Mouse (Mus musculus) heart, embryonic 14.5 days (tissue): ENCODE data around the gene Plaur. TPM values are rescaled to one million over a fixed set of nuclear protein-coding genes. Genes with fewer than 3 reads are reported as not detected.

ENCODE experiments used
- ATAC-seq: fragments of 200-750 bp; cut with Nextera tagmentation; 2 replicates; pipeline ENCODE4 v1.8.0; 2017; ENCODE audit warnings: low read depth, moderate TSS enrichment; ENCODE audit not compliant: insufficient number of reproducible peaks, insufficient read depth, low FRiP score
- H3K27ac ChIP-seq, 2 experiments: fragments of 200-500 bp in 1 of 2; fragments of 300-500 bp in 1 of 2; sonication (generic) in 1 of 2; replicated peaks in 1 of 2; 2 replicates each; pipeline ENCODE4 v1.5.1; 2012 to 2014; ENCODE audit warnings: low read depth in 2 of 2, low read length in 2 of 2, control low read depth in 1 of 2, mild to moderate bottlenecking in 1 of 2, mixed read lengths in 1 of 2; ENCODE audit not compliant: control insufficient read depth in 1 of 2, insufficient read depth in 1 of 2
- H3K27me3 ChIP-seq: fragments of 300-500 bp; sonication (generic); 2 replicates; pipeline ENCODE4 v1.6.1; 2014; ENCODE audit warnings: mild to moderate bottlenecking, low read length, control low read depth; ENCODE audit not compliant: control insufficient read depth, insufficient read depth
- H3K36me3 ChIP-seq: fragments of 300-500 bp; sonication (generic); 2 replicates; pipeline ENCODE4 v1.6.1; 2014; ENCODE audit warnings: mild to moderate bottlenecking, control low read depth, low read length, mixed read lengths; ENCODE audit not compliant: control insufficient read depth, insufficient read depth
- H3K4me1 ChIP-seq, 2 experiments: fragments of 200-500 bp in 1 of 2; fragments of 300-500 bp in 1 of 2; sonication (generic) in 1 of 2; 2 replicates each; pipeline ENCODE4 v1.6.1; 2012 to 2014; ENCODE audit warnings: low read length in 2 of 2, control low read depth in 1 of 2, mixed read lengths in 1 of 2; ENCODE audit not compliant: control insufficient read depth in 2 of 2, insufficient read depth in 2 of 2
- H3K4me2 ChIP-seq: fragments of 300-500 bp; sonication (generic); 2 replicates; pipeline ENCODE4 v1.6.1; 2014; ENCODE audit warnings: mild to moderate bottlenecking, low read length
- H3K4me3 ChIP-seq, 2 experiments: fragments of 200-500 bp in 1 of 2; fragments of 300-500 bp in 1 of 2; sonication (generic) in 1 of 2; 2 replicates each; pipeline ENCODE4 v1.5.1; 2012 to 2014; ENCODE audit warnings: low read length in 2 of 2, mild to moderate bottlenecking in 2 of 2, control low read depth in 1 of 2, low read depth in 1 of 2, moderate library complexity in 1 of 2; ENCODE audit not compliant: control insufficient read depth in 1 of 2, insufficient read depth in 1 of 2
- H3K9ac ChIP-seq: fragments of 300-500 bp; sonication (generic); 2 replicates; pipeline ENCODE4 v1.6.1; 2014; ENCODE audit warnings: mild to moderate bottlenecking, low read length
- H3K9me3 ChIP-seq: fragments of 300-500 bp; sonication (generic); 2 replicates; pipeline ENCODE4 v1.6.1; 2016; ENCODE audit warnings: low read length, control low read depth; ENCODE audit not compliant: control insufficient read depth
- WGBS: fragments of 180-500 bp; shearing (Covaris S2); extraction: QIAGEN DNeasy Blood & Tissue Kit; methylation state at CpG from one replicate; pipeline ENCODE4 v1.1.7; 2014; 5-methylcytosine and 5-hydroxymethylcytosine counted together
- polyA plus RNA-seq: library from polyadenylated mRNA; unstranded; fragments of >200 nt; fragmentation: Nextera tagmentation; extraction: Ambion mirVana; gene quantifications from 2 replicates; pipeline ENCODE4 v1.2.1, GENCODE M21; 2014

The Plaur gene
- polyA plus RNA-seq: 7.9 and 8.2 TPM in 2 replicates

- H3K4me2 ChIP-seq: peak within 1 kb of the TSS; percentile 50
- peak; percentile 45 for ATAC-seq
- H3K27me3 ChIP-seq: 0 out of 2 replicates have a peak, but pooled peaks cover 4% of the 10 kb centered on the region
- H3K27ac ChIP-seq: peak within 1 kb of the TSS; percentile 15 to 62; a peak in 3 of 4 replicates
- H3K36me3 ChIP-seq: no peaks in the 10 kb centered on the region
- H3K9ac ChIP-seq: peak within 1 kb of the TSS; percentile 6; the same call in 1 of the 2 replicates
- peak within 1 kb of the TSS; percentile 19 to 41 for H3K4me3 ChIP-seq
- H3K9me3 ChIP-seq: no peaks in the 10 kb centered on the region
- WGBS: 7% methylated on average over 27 of the region's 27 CpGs
- H3K4me1 ChIP-seq: peaks cover 4 to 5% of the 10 kb centered on the region in 2 experiments; a peak in 3 of 4 replicates
Observed at GRCm38 (mm10) chr7:24462388-24463319, at the start of gene Plaur. Gene Plaur, plus strand, starts transcription at chr7:24462484.

GRCm38 (mm10) chr7:24413630-24414029, 48.7 kb upstream of the Plaur start:
- no peak overlapping the region for H3K4me3 ChIP-seq
- H3K9me3 ChIP-seq: no peaks in the 10 kb centered on the region
- ATAC-seq: no peak
- no peaks in the 10 kb centered on the region for H3K27me3 ChIP-seq
- no peak overlapping the region for H3K4me2 ChIP-seq
- peaks cover 5 to 10% of the 10 kb centered on the region in 2 experiments; a peak in 3 of 4 replicates for H3K4me1 ChIP-seq
- no peak overlapping the region for H3K9ac ChIP-seq
- 52% methylated on average over 3 of the region's 3 CpGs for WGBS
- no peak overlapping the region for H3K27ac ChIP-seq
- peaks cover 22% of the 10 kb centered on the region for H3K36me3 ChIP-seq

GRCm38 (mm10) chr7:24415261-24415660, 47.0 kb upstream of the Plaur start:
- peak overlapping the region; percentile 61 to 73 for H3K27ac ChIP-seq

GRCm38 (mm10) chr7:24419579-24419978, 42.7 kb upstream of the Plaur start:
- Histone ChIP-seq H3K27ac (no peak overlapping the region), H3K9me3 (no peaks in the 10 kb centered on the region), H3K4me2 (no peak overlapping the region), H3K4me1 (peaks cover 23 to 26% of the 10 kb centered on the region in 2 experiments), H3K4me3 (no peak overlapping the region), H3K9ac (no peak overlapping the region), H3K36me3 (peaks cover 37% of the 10 kb centered on the region), H3K27me3 (no peaks in the 10 kb centered on the region)
- 57% methylated on average over 8 of the region's 8 CpGs for WGBS
- no peak for ATAC-seq

More at GRCm38 (mm10) chr7:24415261-24415660, 47.0 kb upstream of the Plaur start:
- no peaks in the 10 kb centered on the region for H3K27me3 ChIP-seq
- H3K4me2 ChIP-seq: no peak overlapping the region
- H3K4me1 ChIP-seq: peaks cover 12 to 15% of the 10 kb centered on the region in 2 experiments; a peak in 3 of 4 replicates
- H3K4me3 ChIP-seq: no peak overlapping the region
- H3K9me3 ChIP-seq: no peaks in the 10 kb centered on the region
- peak; percentile 57 for ATAC-seq
- H3K36me3 ChIP-seq: peaks cover 15% of the 10 kb centered on the region
- 41% methylated on average over 7 of the region's 7 CpGs for WGBS
- H3K9ac ChIP-seq: peak overlapping the region; percentile 38; the same call in 1 of the 2 replicates

GRCm38 (mm10) chr7:24421648-24422047, 40.6 kb upstream of the Plaur start:
- Histone ChIP-seq H3K4me3 (no peak overlapping the region), H3K27me3 (no peaks in the 10 kb centered on the region), H3K27ac (no peak overlapping the region), H3K9ac (no peak overlapping the region), H3K9me3 (no peaks in the 10 kb centered on the region), H3K4me1 (peaks cover 20 to 23% of the 10 kb centered on the region in 2 experiments), H3K36me3 (peaks cover 31% of the 10 kb centered on the region), H3K4me2 (no peak overlapping the region)
- no peak for ATAC-seq
- WGBS: 62% methylated on average over 7 of the region's 7 CpGs

GRCm38 (mm10) chr7:24422251-24422650, 40.0 kb upstream of the Plaur start:
- 76% methylated on average over 8 of the region's 8 CpGs for WGBS
- H3K36me3 ChIP-seq: peaks cover 26% of the 10 kb centered on the region
- H3K4me2 ChIP-seq: no peak overlapping the region
- H3K9me3 ChIP-seq: no peaks in the 10 kb centered on the region
- no peak overlapping the region for H3K4me3 ChIP-seq
- H3K9ac ChIP-seq: no peak overlapping the region
- H3K27ac ChIP-seq: no peak overlapping the region
- H3K4me1 ChIP-seq: peaks cover 20 to 23% of the 10 kb centered on the region in 2 experiments
- ATAC-seq: no peak
- H3K27me3 ChIP-seq: no peaks in the 10 kb centered on the region

- H3K27me3 ChIP-seq: no peaks in the 10 kb centered on the region
- WGBS: 81% methylated on average over 15 of the region's 15 CpGs
- no peak for ATAC-seq
Observed at GRCm38 (mm10) chr7:24423107-24423763, 39.0 kb upstream of the Plaur start.

More at GRCm38 (mm10) chr7:24423107-24423763, 39.0 kb upstream of the Plaur start:
- Histone ChIP-seq H3K9me3 (no peaks in the 10 kb centered on the region), H3K4me3 (no peak overlapping the region), H3K4me1 (peaks cover 20 to 23% of the 10 kb centered on the region in 2 experiments), H3K9ac (no peak overlapping the region), H3K36me3 (peaks cover 26% of the 10 kb centered on the region), H3K27ac (no peak overlapping the region), H3K4me2 (no peak overlapping the region)
